Mouse (Mus musculus) testis, adult 2 months (tissue): ENCODE results near the gene Meox1.
A peak's percentile ranks its signal among the peaks of the same experiment; 100 is the strongest.

Experiments used
- CTCF ChIP-seq: fragments of 200-500 bp; IDR thresholded peaks from 2 replicates; pipeline ENCODE4 v1.5.1; 2012; ENCODE audit warnings: low read depth, mild to moderate bottlenecking, inconsistent platforms, low read length, moderate library complexity; ENCODE audit not compliant: control insufficient read depth, insufficient read depth, insufficient replicate concordance
- POLR2A ChIP-seq: fragments of 200-500 bp; IDR thresholded peaks from 2 replicates; pipeline ENCODE4 v1.6.1; 2012; ENCODE audit warnings: low read depth, mild to moderate bottlenecking, inconsistent platforms, low read length, moderate library complexity; ENCODE audit not compliant: control insufficient read depth

GRCm38 (mm10) chr11:101905115-101905514 lies 10.9 kb upstream of the Meox1 start:
- TF ChIP-seq CTCF (peak; percentile 96), POLR2A (no peak)
